Mouse (Mus musculus): ENCODE measurements around the gene Mthfd1l.

The Mthfd1l gene

GRCm38 (mm10) chr10:4210313-4211066 lies 237.6 kb downstream of the Mthfd1l start:
- DNase-seq (ENCODE audit: low spot score) = no peak

GRCm38 (mm10) chr10:4211067-4211447 lies 238.1 kb downstream of the Mthfd1l start:
- no peak for DNase-seq (ENCODE audit: low spot score)

Measured in urinary bladder, postnatal 25 days (tissue).